Mouse (Mus musculus): ENCODE data around the gene Baat. TPM values are rescaled to one million over a fixed set of nuclear protein-coding genes. Genes with fewer than 3 reads are reported as not detected.
"Not testable (repeated sequence)": the region's sequence is repeated elsewhere in the genome, so short reads cannot be mapped to it uniquely, and the experiment has no call there.

Baat gene
- polyA plus RNA-seq, 1 experiment from 2014 or later: 0.12 TPM

DNA sequence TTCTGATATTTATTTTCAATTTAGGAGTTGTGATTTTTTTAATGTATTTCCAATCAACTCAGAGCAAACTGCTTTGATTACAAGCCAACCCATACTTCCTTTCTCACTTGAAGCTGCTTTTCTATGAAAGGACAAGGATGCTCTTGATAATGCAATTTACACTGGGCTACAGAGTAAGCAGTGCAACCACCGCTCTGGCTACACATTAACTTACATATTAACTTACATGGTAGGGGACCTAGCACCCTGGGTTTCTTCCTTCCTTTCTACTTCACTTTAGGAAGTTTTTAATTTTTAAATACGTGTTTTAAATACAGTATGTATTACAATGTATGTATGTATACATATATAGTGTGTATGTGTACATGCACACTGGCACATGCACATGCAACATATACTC is 2.8 kb upstream of the Baat start:
- Histone ChIP-seq H3K27me3 (ENCODE audit: insufficient read depth, low read length) (no peaks in the 10 kb centered on the region), H3K36me3 (ENCODE audit: insufficient read depth, low read length) (peaks cover 12% of the 10 kb centered on the region), H3K9ac (replicated peaks; ENCODE audit: low read length) (no peak overlapping the region), H3K9me3 (ENCODE audit: low read length) (no peaks in the 10 kb centered on the region), H3K4me2 (replicated peaks; ENCODE audit: low read depth, low read length) (no peak overlapping the region), H3K27ac (ENCODE audit: low read length) (no peak overlapping the region), H3K4me3 (ENCODE audit: low read length) (no peak overlapping the region), H3K4me1 (ENCODE audit: insufficient read depth, low read length) (no peaks in the 10 kb centered on the region)
- ATAC-seq (ENCODE audit: low FRiP score, low TSS enrichment): 0 out of 2 replicates have a peak, but pooled peaks have one; percentile 54
- 87% methylated on average over 2 of the region's 2 CpGs for whole genome bisulfite sequencing

GRCm38 (mm10) chr4:49503563-49503962 is 2.8 kb downstream of the Baat start:
- no peaks in the 10 kb centered on the region for H3K9me3 ChIP-seq (ENCODE audit: low read length)
- no peaks in the 10 kb centered on the region for H3K27me3 ChIP-seq (ENCODE audit: insufficient read depth, low read length)
- H3K36me3 ChIP-seq (ENCODE audit: insufficient read depth, low read length): no peaks in the 10 kb centered on the region
- H3K4me2 ChIP-seq (replicated peaks; ENCODE audit: low read depth, low read length): no peak overlapping the region
- no peaks in the 10 kb centered on the region for H3K4me1 ChIP-seq (ENCODE audit: insufficient read depth, low read length)
- 84% methylated on average over 1 of the region's 1 CpGs for WGBS
- ATAC-seq (ENCODE audit: low FRiP score, low TSS enrichment): no peak
- H3K9ac ChIP-seq (replicated peaks; ENCODE audit: low read length): no peak overlapping the region
- no peak overlapping the region for H3K27ac ChIP-seq (ENCODE audit: low read length)
- H3K4me3 ChIP-seq (ENCODE audit: low read length): no peak overlapping the region

DNA sequence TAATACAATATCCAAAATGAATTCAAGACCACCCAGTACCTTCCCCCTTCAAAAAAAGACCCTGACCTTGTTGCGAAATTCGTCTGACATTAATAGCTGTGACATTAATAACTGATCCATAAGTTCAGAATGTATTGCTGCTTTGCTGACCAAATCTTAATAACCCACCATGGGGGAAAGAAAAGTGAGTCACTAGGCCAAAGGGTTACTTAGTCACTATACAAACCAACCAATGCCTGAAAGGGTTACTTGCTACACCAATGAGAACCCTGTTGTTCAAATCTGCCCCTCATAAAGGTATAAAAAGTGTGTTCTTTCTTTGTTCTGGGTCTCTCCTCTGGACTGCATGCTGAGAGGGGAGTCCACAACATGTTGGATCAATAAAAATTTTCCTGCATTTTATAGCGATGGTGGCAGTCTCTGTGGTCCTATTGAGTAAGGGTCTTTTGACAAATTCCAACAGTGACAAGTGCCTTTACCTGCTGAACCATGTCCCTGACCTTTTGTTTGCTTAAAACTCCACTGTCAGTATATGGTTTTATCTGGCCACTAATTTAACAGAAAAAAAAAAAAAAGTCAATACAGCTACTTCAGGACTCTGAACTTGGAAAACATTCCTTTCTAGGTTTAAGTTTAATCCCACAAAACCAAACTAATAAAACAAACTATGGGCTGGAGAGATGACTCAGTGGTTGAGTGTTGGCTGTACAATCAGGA is 20.3 kb downstream of the Baat start:
- H3K4me2 ChIP-seq (replicated peaks; ENCODE audit: low read depth, low read length); H3K9me3 ChIP-seq (ENCODE audit: low read length); H3K36me3 ChIP-seq (ENCODE audit: insufficient read depth, low read length); ATAC-seq (ENCODE audit: low FRiP score, low TSS enrichment); H3K4me3 ChIP-seq (ENCODE audit: low read length); H3K9ac ChIP-seq (replicated peaks; ENCODE audit: low read length); H3K4me1 ChIP-seq (ENCODE audit: insufficient read depth, low read length); H3K27me3 ChIP-seq (ENCODE audit: insufficient read depth, low read length); H3K27ac ChIP-seq (ENCODE audit: low read length): not testable (repeated sequence)
- WGBS: 78% methylated on average over 3 of the region's 3 CpGs

GRCm38 (mm10) chr4:49485442-49485841 is 20.9 kb downstream of the Baat start:
- H3K27ac ChIP-seq (ENCODE audit: low read length): peak overlapping the region; percentile 31; the same call in 1 of the 2 replicates

DNA sequence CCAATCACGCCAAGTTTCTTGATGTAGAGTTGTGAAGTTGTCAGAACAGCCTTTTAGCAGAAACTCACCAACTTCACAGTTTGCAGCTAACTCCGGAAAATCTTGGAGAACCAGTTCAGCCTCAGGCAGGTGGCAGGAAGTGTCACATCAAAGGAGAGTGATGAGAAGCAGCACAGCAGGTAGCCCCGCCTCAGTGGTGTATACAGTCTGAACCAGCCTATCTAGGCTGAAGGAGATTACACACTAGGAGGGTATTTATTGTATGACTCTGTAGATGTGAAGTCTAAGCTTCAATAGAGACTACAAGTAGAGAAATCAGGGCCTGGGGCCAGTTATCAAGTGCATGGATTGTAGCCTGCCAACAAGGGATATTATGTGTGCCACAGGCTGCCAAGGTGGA is 25.5 kb downstream of the Baat start:
- ATAC-seq (ENCODE audit: low FRiP score, low TSS enrichment): 0 out of 2 replicates have a peak, but pooled peaks have one; percentile 63
- Histone ChIP-seq H3K4me2 (replicated peaks; ENCODE audit: low read depth, low read length) (no peak overlapping the region), H3K4me1 (ENCODE audit: insufficient read depth, low read length) (peaks cover 4% of the 10 kb centered on the region; the same call in 1 of the 2 replicates), H3K9ac (replicated peaks; ENCODE audit: low read length) (no peak overlapping the region), H3K27ac (ENCODE audit: low read length) (no peak overlapping the region), H3K27me3 (ENCODE audit: insufficient read depth, low read length) (no peaks in the 10 kb centered on the region; the same call in 1 of the 2 replicates), H3K9me3 (ENCODE audit: low read length) (no peaks in the 10 kb centered on the region), H3K36me3 (ENCODE audit: insufficient read depth, low read length) (no peaks in the 10 kb centered on the region), H3K4me3 (ENCODE audit: low read length) (no peak overlapping the region)
- 53% methylated on average over 3 of the region's 3 CpGs for WGBS

More at GRCm38 (mm10) chr4:49485442-49485841, 20.9 kb downstream of the Baat start:
- no peak overlapping the region for H3K4me2 ChIP-seq (replicated peaks; ENCODE audit: low read depth, low read length)
- no peak overlapping the region for H3K9ac ChIP-seq (replicated peaks; ENCODE audit: low read length)
- no peaks in the 10 kb centered on the region for H3K4me1 ChIP-seq (ENCODE audit: insufficient read depth, low read length)
- no peaks in the 10 kb centered on the region; the same call in 1 of the 2 replicates for H3K27me3 ChIP-seq (ENCODE audit: insufficient read depth, low read length)
- no peak overlapping the region for H3K4me3 ChIP-seq (ENCODE audit: low read length)
- H3K36me3 ChIP-seq (ENCODE audit: insufficient read depth, low read length): no peaks in the 10 kb centered on the region
- no peaks in the 10 kb centered on the region for H3K9me3 ChIP-seq (ENCODE audit: low read length)
- ATAC-seq (ENCODE audit: low FRiP score, low TSS enrichment): peak; percentile 85

DNA sequence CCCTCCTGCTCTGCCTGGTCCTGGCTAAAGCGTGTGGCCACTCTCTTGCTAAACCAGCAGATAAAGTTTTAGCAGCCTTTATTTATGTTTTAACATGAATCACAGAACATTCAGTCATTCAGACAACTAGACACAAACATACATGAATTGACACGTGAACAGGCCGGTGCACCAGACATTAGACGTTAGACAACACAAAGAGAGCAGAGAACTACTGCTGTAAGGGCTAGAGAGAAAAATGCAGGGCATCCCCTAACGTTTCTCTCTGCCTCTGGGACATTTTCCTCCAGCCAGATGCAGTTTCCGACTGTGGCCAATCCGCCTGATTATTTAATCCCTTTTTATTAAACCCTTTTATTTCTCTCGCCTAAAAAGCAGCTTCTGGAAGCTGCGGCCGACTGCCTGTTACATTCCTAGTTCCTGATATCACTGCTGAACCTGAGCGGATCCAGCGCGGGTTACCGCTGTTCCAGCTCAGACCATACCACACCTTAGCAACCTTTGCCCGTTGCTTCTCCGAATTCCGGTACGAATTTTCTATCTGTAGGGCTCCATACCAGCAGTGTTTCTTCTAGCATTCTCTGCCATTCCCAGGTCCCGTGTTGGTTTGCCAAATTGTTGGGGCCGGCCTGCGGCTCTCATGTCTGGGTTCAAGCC is 26.1 kb downstream of the Baat start:
- H3K4me1 ChIP-seq (ENCODE audit: insufficient read depth, low read length): peaks cover 4% of the 10 kb centered on the region; the same call in 1 of the 2 replicates
- peak overlapping the region; percentile 37 for H3K4me2 ChIP-seq (replicated peaks; ENCODE audit: low read depth, low read length)
- no peak overlapping the region for H3K9ac ChIP-seq (replicated peaks; ENCODE audit: low read length)
- H3K36me3 ChIP-seq (ENCODE audit: insufficient read depth, low read length): no peaks in the 10 kb centered on the region
- peak overlapping the region; percentile 4; the same call in 1 of the 2 replicates for H3K4me3 ChIP-seq (ENCODE audit: low read length)
- WGBS: 15% methylated on average over 21 of the region's 21 CpGs
- ATAC-seq (ENCODE audit: low FRiP score, low TSS enrichment): no peak
- H3K27me3 ChIP-seq (ENCODE audit: insufficient read depth, low read length): no peaks in the 10 kb centered on the region; the same call in 1 of the 2 replicates
- no peak overlapping the region for H3K27ac ChIP-seq (ENCODE audit: low read length)
- H3K9me3 ChIP-seq (ENCODE audit: low read length): no peaks in the 10 kb centered on the region

- not testable (repeated sequence) for ATAC-seq (ENCODE audit: low FRiP score, low TSS enrichment); H3K36me3 ChIP-seq (ENCODE audit: insufficient read depth, low read length); H3K4me3 ChIP-seq (ENCODE audit: low read length); H3K9me3 ChIP-seq (ENCODE audit: low read length); H3K27me3 ChIP-seq (ENCODE audit: insufficient read depth, low read length); H3K27ac ChIP-seq (ENCODE audit: low read length); H3K9ac ChIP-seq (replicated peaks; ENCODE audit: low read length); H3K4me2 ChIP-seq (replicated peaks; ENCODE audit: low read depth, low read length); H3K4me1 ChIP-seq (ENCODE audit: insufficient read depth, low read length)
- 17% methylated on average over 2 of the region's 2 CpGs for WGBS
Observed at GRCm38 (mm10) chr4:49479035-49479434, 27.3 kb downstream of the Baat start.

DNA sequence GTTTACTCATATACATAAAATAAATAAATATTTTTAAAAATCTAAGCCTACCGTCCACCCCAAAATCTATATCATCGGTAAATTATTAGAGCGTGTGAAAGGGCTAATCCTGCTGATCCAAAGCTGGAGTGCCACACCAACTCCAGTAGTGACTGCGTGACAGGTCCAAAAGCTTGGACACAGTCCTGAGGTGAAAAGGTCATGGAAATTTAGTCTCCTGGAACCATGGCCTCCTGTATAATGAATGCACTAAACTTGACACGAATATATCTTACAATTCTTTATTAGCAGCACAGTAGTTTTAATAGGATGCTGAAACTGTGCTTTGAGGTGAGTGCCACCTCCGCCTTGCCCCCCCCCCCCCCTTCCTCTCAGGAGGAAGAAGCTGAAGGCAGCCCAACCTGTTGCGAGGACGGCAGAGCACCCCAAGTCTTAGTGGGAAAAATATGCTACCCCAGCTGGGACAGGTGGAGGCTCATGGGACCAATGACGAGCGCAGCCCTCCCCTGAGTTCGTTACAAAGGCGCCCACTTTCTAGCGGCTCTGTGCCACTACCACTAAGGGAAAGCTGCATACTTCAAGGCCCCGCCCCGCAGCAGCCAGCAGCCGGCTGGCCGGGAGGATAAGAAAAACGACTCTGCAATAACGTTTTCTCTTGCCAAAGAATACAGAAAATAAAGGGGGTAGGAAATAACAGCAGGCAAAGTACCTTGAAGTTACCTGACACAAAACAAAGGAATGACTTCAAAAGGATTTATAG is 28.1 kb downstream of the Baat start:
- H3K9ac ChIP-seq (replicated peaks; ENCODE audit: low read length): no peak overlapping the region
- H3K4me1 ChIP-seq (ENCODE audit: insufficient read depth, low read length): peaks cover 4% of the 10 kb centered on the region; the same call in 1 of the 2 replicates
- peak overlapping the region; percentile 26 for H3K4me3 ChIP-seq (ENCODE audit: low read length)
- H3K36me3 ChIP-seq (ENCODE audit: insufficient read depth, low read length): no peaks in the 10 kb centered on the region
- WGBS: 17% methylated on average over 19 of the region's 19 CpGs
- H3K4me2 ChIP-seq (replicated peaks; ENCODE audit: low read depth, low read length): peak overlapping the region; percentile 48
- no peaks in the 10 kb centered on the region for H3K9me3 ChIP-seq (ENCODE audit: low read length)
- peak; percentile 78 for ATAC-seq (ENCODE audit: low FRiP score, low TSS enrichment)
- no peak overlapping the region for H3K27ac ChIP-seq (ENCODE audit: low read length)
- H3K27me3 ChIP-seq (ENCODE audit: insufficient read depth, low read length): no peaks in the 10 kb centered on the region; the same call in 1 of the 2 replicates

DNA sequence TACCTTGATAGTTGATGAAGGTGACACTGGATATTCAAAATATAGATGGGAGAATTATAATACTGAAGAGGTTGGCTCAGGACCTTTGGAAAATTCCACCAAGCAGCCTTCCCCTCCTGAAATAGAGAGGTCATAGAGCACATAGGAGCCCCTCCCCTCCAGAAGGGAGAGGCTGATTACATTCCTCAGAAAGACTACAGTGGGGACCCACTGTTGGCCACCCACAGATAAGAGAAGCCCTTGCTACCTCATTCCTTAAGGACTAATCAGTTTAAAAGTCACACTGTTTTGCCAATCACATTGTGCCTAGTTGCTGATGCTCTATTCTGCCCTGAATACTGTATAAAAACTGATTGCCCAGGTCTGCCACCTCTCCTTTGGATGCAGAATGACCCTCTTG is 31.8 kb downstream of the Baat start:
- H3K9ac ChIP-seq (replicated peaks; ENCODE audit: low read length): no peak overlapping the region
- ATAC-seq (ENCODE audit: low FRiP score, low TSS enrichment): no peak
- H3K27ac ChIP-seq (ENCODE audit: low read length): no peak overlapping the region
- no peaks in the 10 kb centered on the region for H3K27me3 ChIP-seq (ENCODE audit: insufficient read depth, low read length)
- no peak overlapping the region for H3K4me3 ChIP-seq (ENCODE audit: low read length)
- H3K36me3 ChIP-seq (ENCODE audit: insufficient read depth, low read length): no peaks in the 10 kb centered on the region
- peaks cover 4% of the 10 kb centered on the region; the same call in 1 of the 2 replicates for H3K4me1 ChIP-seq (ENCODE audit: insufficient read depth, low read length)
- no peaks in the 10 kb centered on the region for H3K9me3 ChIP-seq (ENCODE audit: low read length)
- H3K4me2 ChIP-seq (replicated peaks; ENCODE audit: low read depth, low read length): no peak overlapping the region

Data from kidney, embryonic 16.5 days (tissue).